Mouse (Mus musculus) kidney, adult 10 weeks (tissue): Measurements from ENCODE around the gene Prrt3. TPM values are rescaled to one million over a fixed set of nuclear protein-coding genes. Genes with fewer than 3 reads are reported as not detected.

ENCODE experiments used
- polyA plus RNA-seq: library from polyadenylated mRNA; stranded (reverse); fragments of 350-450 nt; fragmentation: Illumina TruSeq; extraction: RNeasy Lipid Tissue Mini Kit (QIAGEN cat#74804); gene quantifications from one replicate; pipeline ENCODE4 v1.2.3, GENCODE M21; 2014; ENCODE audit warnings: low read depth, low replicate concordance

Prrt3 gene
- polyA plus RNA-seq = not detected

DNA sequence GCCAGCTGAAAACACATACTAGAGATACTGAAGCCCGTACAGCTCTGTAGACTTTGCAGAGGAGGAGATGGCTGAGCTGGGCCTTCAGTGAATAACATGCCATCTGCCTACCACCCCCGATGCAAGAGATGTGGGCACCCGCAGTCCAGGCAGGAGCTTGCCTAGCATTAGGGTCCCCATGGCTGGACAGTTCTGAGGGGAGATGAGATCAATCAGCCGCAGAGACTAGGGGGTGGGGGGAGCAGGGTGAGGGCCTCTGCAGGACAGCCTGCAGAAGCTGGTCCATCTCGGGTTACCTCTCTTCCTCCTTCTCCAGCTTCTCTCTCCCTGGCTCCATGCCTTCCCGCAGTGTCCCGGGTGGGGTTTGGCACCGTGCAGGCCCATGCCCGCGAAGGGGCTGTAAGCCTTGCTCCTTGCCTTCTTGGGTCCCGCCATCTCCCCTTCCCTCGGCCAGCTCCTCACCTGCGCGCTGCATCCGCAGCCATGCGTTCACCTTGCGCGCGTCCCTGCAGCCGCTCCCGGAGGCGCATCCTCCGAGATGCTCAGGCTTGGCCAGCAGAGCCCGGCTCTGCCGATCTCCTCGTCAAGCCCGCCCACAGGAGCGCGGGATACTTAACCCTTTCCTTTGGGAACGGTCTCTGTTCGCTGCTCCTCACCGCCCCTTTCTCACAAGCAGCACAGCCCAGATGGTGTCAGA is at the start of gene Prrt3:
Gene Prrt3, minus strand, starts transcription at position 544 of the 697 bp plus-strand sequence.

DNA sequence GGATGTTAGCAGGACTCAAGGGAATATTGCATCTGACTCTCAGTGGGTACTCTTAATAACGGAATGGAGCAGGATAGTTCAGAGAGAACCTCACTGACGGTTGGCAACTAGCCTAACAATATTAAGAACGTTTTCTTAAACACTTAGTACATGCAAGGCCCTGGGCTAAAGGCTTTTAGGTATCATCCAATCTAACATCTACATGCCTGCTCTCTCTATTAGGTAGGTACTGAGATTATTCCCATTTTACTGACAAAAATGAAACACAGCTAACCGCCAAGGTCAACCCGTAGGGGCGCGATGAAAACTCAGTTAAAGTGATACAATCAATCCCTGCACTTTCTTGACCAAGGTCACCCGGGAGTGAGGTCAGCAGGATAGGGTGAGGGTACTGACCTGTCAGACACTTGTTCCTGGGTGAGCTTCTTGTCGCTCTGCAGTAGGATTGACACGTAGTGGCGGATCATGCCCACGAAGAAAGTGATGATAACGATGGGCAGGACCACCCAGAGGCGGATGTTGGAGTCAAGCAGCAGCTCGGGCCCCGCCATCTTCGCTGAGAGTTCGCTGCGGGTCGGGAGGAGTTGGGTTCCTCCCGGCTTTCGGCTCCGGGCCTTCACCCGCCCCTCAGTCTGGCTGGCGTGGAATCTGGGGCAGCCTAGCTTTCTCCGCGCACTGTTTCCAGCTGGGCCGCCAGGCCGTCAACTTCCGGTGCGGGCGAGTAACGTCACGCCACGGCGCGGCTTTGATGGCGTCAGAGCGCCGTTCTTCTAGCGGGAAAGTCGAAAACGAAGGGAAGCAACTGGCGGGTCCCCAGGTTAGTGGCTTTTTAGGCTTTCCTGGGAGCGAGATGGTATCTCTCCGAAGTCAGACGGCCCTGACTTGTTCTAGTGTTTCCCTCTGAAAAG is 29.5 kb upstream of the Prrt3 start, which contains the start of the genes Emc3 and Fancd2:
Gene Emc3, minus strand, starts transcription at position 721 of the 908 bp plus-strand sequence.
Gene Fancd2, plus strand, starts transcription at position 751 of the 908 bp plus-strand sequence.

DNA sequence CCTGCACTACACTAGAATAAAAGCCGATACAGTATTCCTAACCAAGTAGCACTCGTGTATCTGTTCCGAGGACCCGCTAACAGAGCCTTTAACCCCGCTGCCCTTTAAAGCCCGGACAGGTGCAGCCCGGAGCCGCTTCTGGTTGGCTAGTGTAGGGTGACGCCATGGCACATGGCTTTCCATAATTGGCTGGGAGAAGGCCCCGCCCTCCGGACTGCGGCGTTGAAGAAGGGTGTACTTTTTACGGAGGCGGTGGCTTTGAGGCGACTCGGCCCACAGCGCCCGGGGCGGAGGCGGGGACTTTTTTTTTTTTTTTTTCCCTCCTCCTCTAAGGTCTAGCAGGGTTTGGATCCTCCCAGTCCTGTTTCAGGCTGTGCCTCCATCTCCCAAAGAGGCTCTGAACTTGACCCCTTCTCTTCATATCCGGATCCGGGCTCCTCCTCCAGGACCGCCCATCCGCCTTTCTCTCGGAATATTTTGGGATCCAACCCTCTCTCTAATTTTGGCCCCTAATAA is 18.6 kb downstream of the Prrt3 start, which contains the start of gene Creld1:
Gene Creld1, plus strand, starts transcription at position 198 of the 516 bp plus-strand sequence.

DNA sequence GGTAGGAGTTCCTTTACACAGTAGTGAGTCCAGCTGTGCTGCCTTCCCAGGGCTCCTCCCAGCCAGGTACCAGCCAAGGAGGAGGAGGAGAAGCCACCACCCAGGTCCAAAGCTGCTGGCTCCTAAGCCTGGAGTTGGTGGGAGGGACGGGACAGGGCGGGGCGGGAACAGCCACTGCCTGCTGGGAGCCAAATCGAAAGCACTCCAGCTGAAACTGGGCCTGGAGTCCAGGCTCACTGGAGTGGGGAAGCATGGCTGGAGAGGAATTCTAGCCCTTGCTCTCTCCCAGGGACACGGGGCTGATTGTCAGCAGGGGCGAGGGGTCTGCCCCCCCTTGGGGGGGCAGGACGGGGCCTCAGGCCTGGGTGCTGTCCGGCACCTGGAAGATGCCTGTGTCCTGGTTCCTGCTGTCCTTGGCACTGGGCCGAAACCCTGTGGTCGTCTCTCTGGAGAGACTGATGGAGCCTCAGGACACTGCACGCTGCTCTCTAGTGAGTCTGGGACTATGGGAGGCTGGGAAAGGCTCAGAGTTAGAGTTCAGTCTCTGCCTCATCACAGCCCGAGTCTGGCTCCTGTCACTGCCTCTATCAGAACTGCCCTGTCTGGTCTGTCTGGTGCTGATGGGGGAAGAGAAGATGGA is 30.3 kb downstream of the Prrt3 start, which contains the start of gene Il17rc:
Gene Il17rc, plus strand, starts transcription at position 131 of the 640 bp plus-strand sequence.

DNA sequence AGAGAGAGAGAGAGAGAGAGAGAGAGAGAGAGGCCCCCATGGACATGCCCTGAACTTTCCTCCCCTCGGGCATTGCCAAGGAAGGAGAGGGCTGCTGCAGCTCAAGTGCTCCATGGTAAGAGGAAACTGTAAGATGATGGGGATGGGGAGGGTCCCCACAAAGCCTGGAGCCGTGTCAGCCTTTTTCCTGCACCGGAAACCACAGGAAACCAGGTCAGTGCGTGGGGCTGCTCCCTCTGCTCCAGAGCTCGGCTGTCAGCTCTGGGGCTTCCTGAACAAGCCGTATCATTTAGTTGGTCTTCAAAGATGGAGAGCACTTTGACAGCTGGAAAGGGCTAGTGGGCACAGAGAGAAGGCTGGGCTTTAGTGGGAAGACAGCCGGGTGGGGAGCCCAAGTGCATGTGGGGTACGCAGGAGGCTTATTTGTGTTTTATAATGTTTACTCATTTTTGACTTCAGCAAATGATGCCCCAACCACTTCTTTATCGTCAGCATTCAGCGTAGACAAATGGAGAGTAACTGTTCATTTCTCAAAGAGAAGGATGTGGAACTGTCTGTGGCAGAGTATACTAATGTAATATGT is 43.7 kb downstream of the Prrt3 start, which contains the start of gene Il17re:
Gene Il17re, plus strand, starts transcription at position 533 of the 583 bp plus-strand sequence.

Other genes starting within 250 kb of the Prrt3 start
- not detected for gene Cpne9, start 219.6 kb downstream of the Prrt3 start, polyA plus RNA-seq
- 2.6 TPM for gene Brpf1, start 194.8 kb downstream of the Prrt3 start, polyA plus RNA-seq
- 1.6 TPM for gene Ogg1, start 175.0 kb downstream of the Prrt3 start, polyA plus RNA-seq
- gene Camk1, start 157.9 kb downstream of the Prrt3 start, polyA plus RNA-seq = 22.2 TPM
- gene Tada3, start 124.0 kb downstream of the Prrt3 start, polyA plus RNA-seq = 1.4 TPM
- 127 TPM for gene Arpc4, start 123.8 kb downstream of the Prrt3 start, polyA plus RNA-seq
- gene Ttll3, start 112.7 kb downstream of the Prrt3 start, polyA plus RNA-seq = 0.32 TPM
- gene Rpusd3, start 82.6 kb downstream of the Prrt3 start, polyA plus RNA-seq = 0.69 TPM
- 0.24 TPM for gene Cidec, start 66.2 kb downstream of the Prrt3 start, polyA plus RNA-seq
- gene Jagn1, start 59.4 kb downstream of the Prrt3 start, polyA plus RNA-seq = 29.4 TPM
- gene Il17re, start 43.4 kb downstream of the Prrt3 start, polyA plus RNA-seq = 4.5 TPM
- 6.2 TPM for gene Il17rc, start 30.5 kb downstream of the Prrt3 start, polyA plus RNA-seq
- 1.5 TPM for gene Creld1, start 18.6 kb downstream of the Prrt3 start, polyA plus RNA-seq
- gene Emc3, start 29.7 kb upstream of the Prrt3 start, polyA plus RNA-seq = 92.6 TPM
- gene Fancd2, start 29.8 kb upstream of the Prrt3 start, polyA plus RNA-seq = 0.16 TPM
- 7.1 TPM for gene Fancd2os, start 98.8 kb upstream of the Prrt3 start, polyA plus RNA-seq
- 46.0 TPM for gene Brk1, start 102.8 kb upstream of the Prrt3 start, polyA plus RNA-seq
- gene Vhl, start 122.0 kb upstream of the Prrt3 start, polyA plus RNA-seq = 20.6 TPM
- gene Irak2, start 136.5 kb upstream of the Prrt3 start, polyA plus RNA-seq = 8.8 TPM
- 24.3 TPM for gene Tatdn2, start 195.1 kb upstream of the Prrt3 start, polyA plus RNA-seq
- gene Ghrl, start 217.9 kb upstream of the Prrt3 start, polyA plus RNA-seq = not detected
- 21.0 TPM for gene Sec13, start 238.8 kb upstream of the Prrt3 start, polyA plus RNA-seq